Mouse (Mus musculus) spleen, embryonic (tissue): Measurements from ENCODE around the gene Cop1.
"Not testable (repeated sequence)": the region's sequence is repeated elsewhere in the genome, so short reads cannot be mapped to it uniquely, and the experiment has no call there.

Source experiments
- CTCF ChIA-PET: fragments of 350-600 bp; sonication (Branson Sonifier 250); formaldehyde crosslinking; loops from one replicate; lab custom pipeline; 2022; lab: Charles Lee

Cop1 gene

GRCm38 (mm10) chr1:159231781-159232571 lies at the start of gene Cop1:
Cop1 (plus strand) TSS chr1:159232320.
- CTCF ChIA-PET = not testable (repeated sequence)

GRCm38 (mm10) chr1:159186741-159187140 lies 45.4 kb upstream of the Cop1 start:
- CTCF ChIA-PET = no interaction called here

- CTCF ChIA-PET = no interaction called here
Measured at GRCm38 (mm10) chr1:159198603-159199002, 33.5 kb upstream of the Cop1 start.

- CTCF ChIA-PET = no interaction called here
Measured at GRCm38 (mm10) chr1:159199606-159200005, 32.5 kb upstream of the Cop1 start.

- CTCF ChIA-PET = no interaction called here
Measured at GRCm38 (mm10) chr1:159201220-159201619, 30.9 kb upstream of the Cop1 start.

GRCm38 (mm10) chr1:159211711-159212110 lies 20.4 kb upstream of the Cop1 start:
- CTCF ChIA-PET = no interaction called here

GRCm38 (mm10) chr1:159217437-159217836 lies 14.7 kb upstream of the Cop1 start:
- CTCF ChIA-PET = no interaction called here

GRCm38 (mm10) chr1:159222046-159222445 lies 10.1 kb upstream of the Cop1 start:
- CTCF ChIA-PET = no interaction called here

- CTCF ChIA-PET = no interaction called here
Measured at GRCm38 (mm10) chr1:159225064-159225824, 6.9 kb upstream of the Cop1 start.

- CTCF ChIA-PET = not testable (repeated sequence)
Measured at GRCm38 (mm10) chr1:159232572-159233261, 597 bp downstream of the Cop1 start.

GRCm38 (mm10) chr1:159233426-159233825 lies 1.3 kb downstream of the Cop1 start:
- CTCF ChIA-PET = interaction anchor here (1.1 kb wide), 1 partner anchor 10 kb away, joined by 4 read pairs; no protein-coding TSS in a partner anchor

GRCm38 (mm10) chr1:159234496-159234895 lies 2.4 kb downstream of the Cop1 start:
- CTCF ChIA-PET = interaction anchor here (0.5 to 1.1 kb wide), 2 partner anchors 9 to 27 kb away, joined by 4 read pairs; no protein-coding TSS in a partner anchor

GRCm38 (mm10) chr1:159235674-159236073 lies 3.6 kb downstream of the Cop1 start:
- CTCF ChIA-PET = interaction anchor here (0.6 kb wide), 1 partner anchor 59 kb away, joined by 4 read pairs; no protein-coding TSS in a partner anchor

- CTCF ChIA-PET = no interaction called here
Measured at GRCm38 (mm10) chr1:159238147-159238546, 6.0 kb downstream of the Cop1 start.

- CTCF ChIA-PET = no interaction called here
Measured at GRCm38 (mm10) chr1:159250320-159250719, 18.2 kb downstream of the Cop1 start.

- CTCF ChIA-PET = no interaction called here
Measured at GRCm38 (mm10) chr1:159253078-159253477, 21.0 kb downstream of the Cop1 start.

- CTCF ChIA-PET = no interaction called here
Measured at GRCm38 (mm10) chr1:159254906-159255685, 23.0 kb downstream of the Cop1 start.

- CTCF ChIA-PET = no interaction called here
Measured at GRCm38 (mm10) chr1:159256543-159256942, 24.4 kb downstream of the Cop1 start.

- CTCF ChIA-PET = no interaction called here
Measured at GRCm38 (mm10) chr1:159263820-159264219, 31.7 kb downstream of the Cop1 start.

GRCm38 (mm10) chr1:159280072-159280471 lies 48.0 kb downstream of the Cop1 start:
- CTCF ChIA-PET = no interaction called here

GRCm38 (mm10) chr1:159281861-159282260 lies 49.7 kb downstream of the Cop1 start:
- CTCF ChIA-PET = no interaction called here
